Mouse (Mus musculus): ENCODE data around the gene Atp13a2. TPM values are rescaled to one million over a fixed set of nuclear protein-coding genes. Genes with fewer than 3 reads are reported as not detected.

Atp13a2 gene
- polyA plus RNA-seq, 1 experiment from 2014 or later, result 160 TPM

Other genes with a start within 250 kb of the Atp13a2 start
- 0.08 TPM in 1 of 2 replicates, not detected in the other for gene Padi6, start 244.2 kb upstream of the Atp13a2 start, polyA plus RNA-seq (2014; fragmentation: Nextera tagmentation; extraction: Ambion mirVana)
- 0.16 and 0.26 TPM in 2 replicates for gene Padi4, start 212.6 kb upstream of the Atp13a2 start, polyA plus RNA-seq (2014; fragmentation: Nextera tagmentation; extraction: Ambion mirVana)
- gene Padi3, start 176.2 kb upstream of the Atp13a2 start, polyA plus RNA-seq (2014; fragmentation: Nextera tagmentation; extraction: Ambion mirVana), result not detected in 2 replicates
- gene Padi1, start 141.1 kb upstream of the Atp13a2 start, polyA plus RNA-seq (2014; fragmentation: Nextera tagmentation; extraction: Ambion mirVana), result 0.12 TPM in 1 of 2 replicates, not detected in the other
- 0.95 and 2.3 TPM in 2 replicates for gene Padi2, start 80.5 kb upstream of the Atp13a2 start, polyA plus RNA-seq (2014; fragmentation: Nextera tagmentation; extraction: Ambion mirVana)
- gene Sdhb, start 25.7 kb upstream of the Atp13a2 start, polyA plus RNA-seq (2014; fragmentation: Nextera tagmentation; extraction: Ambion mirVana), result 469 and 520 TPM in 2 replicates
- gene Mfap2, start 23.5 kb downstream of the Atp13a2 start, polyA plus RNA-seq (2014; fragmentation: Nextera tagmentation; extraction: Ambion mirVana), result 109 and 229 TPM in 2 replicates
- 4.8 and 5.2 TPM in 2 replicates for gene Crocc, start 73.7 kb downstream of the Atp13a2 start, polyA plus RNA-seq (2014; fragmentation: Nextera tagmentation; extraction: Ambion mirVana)
- gene Necap2, start 91.5 kb downstream of the Atp13a2 start, polyA plus RNA-seq (2014; fragmentation: Nextera tagmentation; extraction: Ambion mirVana), result 37.0 and 49.9 TPM in 2 replicates
- 0.50 and 0.79 TPM in 2 replicates for gene Spata21, start 101.5 kb downstream of the Atp13a2 start, polyA plus RNA-seq (2014; fragmentation: Nextera tagmentation; extraction: Ambion mirVana)
- gene Szrd1, start 152.9 kb downstream of the Atp13a2 start, polyA plus RNA-seq (2014; fragmentation: Nextera tagmentation; extraction: Ambion mirVana), result 13.2 and 13.7 TPM in 2 replicates
- 28.3 and 31.7 TPM in 2 replicates for gene Fbxo42, start 161.0 kb downstream of the Atp13a2 start, polyA plus RNA-seq (2014; fragmentation: Nextera tagmentation; extraction: Ambion mirVana)
- gene Rsg1, start 227.1 kb downstream of the Atp13a2 start, polyA plus RNA-seq (2014; fragmentation: Nextera tagmentation; extraction: Ambion mirVana), result 8.5 and 9.2 TPM in 2 replicates